ENCODE assay signal across 8 mouse cellular contexts in genomic region chr9:106123599-106123998, GRCm38 (mm10). TPM values are rescaled to one million over a fixed set of nuclear protein-coding genes. Genes with fewer than 3 reads are reported as not detected.
DNase-seq lines count a peak whose midpoint lies in the region; ATAC-seq and TF ChIP-seq lines count a peak whose summit lies in the region.

No protein-coding gene starts in this region.

- H3K4me3 ChIP-seq in gastrocnemius, adult 2 months, result no peak overlapping the region
- H3K4me3 ChIP-seq in testis, adult 2 months (ENCODE audit: control insufficient read depth, low read depth, low read length), result no peak overlapping the region
- H3K4me3 ChIP-seq in embryonic facial prominence, embryonic 10.5 days, result no peak overlapping the region
- no peak overlapping the region for H3K4me3 ChIP-seq in lung, embryonic 14.5 days (ENCODE audit: low read depth, low read length)

- no peaks in the 10 kb centered on the region for H3K27me3 ChIP-seq in testis, adult 2 months (ENCODE audit: control insufficient read depth, insufficient read depth, low read length)
- no peaks in the 10 kb centered on the region for H3K27me3 ChIP-seq in embryonic facial prominence, embryonic 10.5 days (replicated peaks; ENCODE audit: low read depth, poor library complexity, severe bottlenecking)
- no peaks in the 10 kb centered on the region for H3K27me3 ChIP-seq in lung, embryonic 14.5 days (ENCODE audit: insufficient read depth, low read length)

- peaks cover 3% of the 10 kb centered on the region for H3K4me1 ChIP-seq in testis, adult 2 months (ENCODE audit: control insufficient read depth, insufficient read depth, low read length)
- H3K4me1 ChIP-seq in embryonic facial prominence, embryonic 10.5 days, result peaks cover 29% of the 10 kb centered on the region
- no peaks in the 10 kb centered on the region for H3K4me1 ChIP-seq in lung, embryonic 14.5 days (ENCODE audit: insufficient read depth)

- no peak overlapping the region for H3K27ac ChIP-seq in gastrocnemius, adult 2 months
- H3K27ac ChIP-seq in testis, adult 2 months (ENCODE audit: control insufficient read depth, insufficient read depth, low read depth, low read length), result no peak overlapping the region
- no peak overlapping the region for H3K27ac ChIP-seq in embryonic facial prominence, embryonic 10.5 days (replicated peaks)
- no peak overlapping the region for H3K27ac ChIP-seq in lung, embryonic 14.5 days (ENCODE audit: low read depth)

- ATAC-seq in lung, embryonic 14.5 days (ENCODE audit: insufficient read depth), result no peak; the same call in 1 of the 2 replicates

- H3K36me3 ChIP-seq in testis, adult 2 months (ENCODE audit: control insufficient read depth, insufficient read depth, low read length), result no peaks in the 10 kb centered on the region
- H3K36me3 ChIP-seq in embryonic facial prominence, embryonic 10.5 days (replicated peaks), result no peaks in the 10 kb centered on the region
- no peaks in the 10 kb centered on the region for H3K36me3 ChIP-seq in lung, embryonic 14.5 days (ENCODE audit: insufficient read depth)

- intact Hi-C loops in gastrocnemius, adult 2 months (cut with DNase I), result no loop called here

- H3K9me3 ChIP-seq in embryonic facial prominence, embryonic 10.5 days, result no peaks in the 10 kb centered on the region
- H3K9me3 ChIP-seq in lung, embryonic 14.5 days (ENCODE audit: low read depth, low read length), result no peaks in the 10 kb centered on the region

- H3K4me2 ChIP-seq in lung, embryonic 14.5 days, result no peak overlapping the region

- DNase-seq in gastrocnemius, adult 2 months, result no peak
- no peak for DNase-seq in gastrocnemius, postnatal 4 days (ENCODE audit: low spot score in 2 of 2)
- no peak for DNase-seq in testis, postnatal 10 days (ENCODE audit: low spot score)
- DNase-seq in embryonic facial prominence, embryonic 10.5 days (ENCODE audit: low spot score), result peak; percentile 41
- DNase-seq in lung, embryonic 14.5 days, result peak; percentile 47
- peak; percentile 34 for DNase-seq in thymus, postnatal 25 days
- no peak for DNase-seq in urinary bladder, adult 2 months (ENCODE audit: low spot score)

- TF ChIP-seq CTCF in gastrocnemius, adult 2 months (IDR thresholded peaks at IDR 0.05), result peak; percentile 65
- peak; percentile 48; the same call in 1 of the 2 replicates for TF ChIP-seq CTCF in testis, adult 2 months (IDR thresholded peaks at IDR 0.05; ENCODE audit: control insufficient read depth, insufficient read depth, insufficient replicate concordance, low read depth, low read length)
- TF ChIP-seq CTCF in lung, embryonic 14.5 days (IDR thresholded peaks at IDR 0.05; ENCODE audit: low read depth), result peak; percentile 77

- WGBS in embryonic facial prominence, embryonic 10.5 days, result 49% methylated on average over 4 of the region's 4 CpGs
- WGBS in lung, embryonic 14.5 days, result 44% methylated on average over 4 of the region's 4 CpGs

- no peak overlapping the region for H3K9ac ChIP-seq in lung, embryonic 14.5 days

- no peak for TF ChIP-seq POLR2A in testis, adult 2 months (IDR thresholded peaks at IDR 0.05; ENCODE audit: control insufficient read depth, low read depth, low read length)

RNA-seq across cellular contexts. Expression of gene Col6a4, which starts 27.0 kb away (rescaled TPM):
- not detected for total RNA-seq in gastrocnemius, adult 2 months (2021)
- under 1 TPM; 0.20 to 0.49 TPM for total RNA-seq in gastrocnemius, postnatal 4 days (2021)
- polyA plus RNA-seq in testis, adult 2 months (2012; rRNA removed), result 17.3 and 20.2 TPM in 2 replicates
- 0.09 and 0.25 TPM in 2 replicates for polyA plus RNA-seq in embryonic facial prominence, embryonic 10.5 days (2016; fragmentation: Nextera tagmentation; extraction: Ambion mirVana)
- polyA plus RNA-seq in lung, embryonic 14.5 days (2014; fragmentation: Nextera tagmentation; extraction: Ambion mirVana), result 0.95 and 1.0 TPM in 2 replicates
- polyA plus RNA-seq in urinary bladder, adult 2 months (2012; rRNA removed), result 1.3 and 1.4 TPM in 2 replicates

RNA-seq across cellular contexts. Expression of gene Glyctk, which starts 34.3 kb away (rescaled TPM):
- 1 to 10 TPM in 1 of 2 experiments, under 1 TPM in 1; 0.61 to 2.8 TPM for total RNA-seq in gastrocnemius, adult 2 months (2021)
- total RNA-seq in gastrocnemius, postnatal 4 days (2021), result 1 to 10 TPM; 1.1 to 3.0 TPM
- 16.2 and 17.6 TPM in 2 replicates for polyA plus RNA-seq in testis, adult 2 months (2012; rRNA removed)
- 2.4 and 2.9 TPM in 2 replicates for polyA plus RNA-seq in embryonic facial prominence, embryonic 10.5 days (2016; fragmentation: Nextera tagmentation; extraction: Ambion mirVana)
- 1.5 and 1.6 TPM in 2 replicates for polyA plus RNA-seq in lung, embryonic 14.5 days (2014; fragmentation: Nextera tagmentation; extraction: Ambion mirVana)
- 1.1 and 1.5 TPM in 2 replicates for polyA plus RNA-seq in urinary bladder, adult 2 months (2012; rRNA removed)

RNA-seq across cellular contexts. Expression of gene Wdr82, which starts 47.1 kb away (rescaled TPM):
- total RNA-seq in gastrocnemius, adult 2 months (2021), result 10 to 100 TPM; 19.4 to 25.9 TPM
- total RNA-seq in gastrocnemius, postnatal 4 days (2021), result 10 to 100 TPM; 60.3 to 62.5 TPM
- 21.3 and 25.2 TPM in 2 replicates for polyA plus RNA-seq in testis, adult 2 months (2012; rRNA removed)
- polyA plus RNA-seq in embryonic facial prominence, embryonic 10.5 days (2016; fragmentation: Nextera tagmentation; extraction: Ambion mirVana), result 28.4 and 28.8 TPM in 2 replicates
- 26.7 and 26.9 TPM in 2 replicates for polyA plus RNA-seq in lung, embryonic 14.5 days (2014; fragmentation: Nextera tagmentation; extraction: Ambion mirVana)
- polyA plus RNA-seq in urinary bladder, adult 2 months (2012; rRNA removed), result 67.9 and 72.1 TPM in 2 replicates

Comparison
In these comparisons a context has a peak if more than half of its experiments do, and no peak if none do; other contexts are left out.
1. DNase-seq: peak in embryonic facial prominence, embryonic 10.5 days (single experiment), lung, embryonic 14.5 days (single experiment) and thymus, postnatal 25 days (single experiment); none in gastrocnemius, adult 2 months (single experiment), gastrocnemius, postnatal 4 days (0 of 2), testis, postnatal 10 days (single experiment) and urinary bladder, adult 2 months (single experiment).
2. Peak in every context shown above with its lines, with median percentiles within 50 percentile points of each other: CTCF ChIP-seq.